Mouse (Mus musculus) liver, embryonic 13.5 days (tissue): ENCODE measurements around the gene Palb2. TPM values are rescaled to one million over a fixed set of nuclear protein-coding genes. Genes with fewer than 3 reads are reported as not detected.
A peak's percentile ranks its signal among the peaks of the same experiment; 100 is the strongest.

ENCODE experiments used
- ATAC-seq: fragments of 200-750 bp; cut with Nextera tagmentation; 2 replicates; pipeline ENCODE4 v1.8.0; 2017; ENCODE audit warnings: low read depth, mild to moderate bottlenecking, moderate number of reproducible peaks, moderate library complexity
- DNase-seq: peaks from one replicate; pipeline ENCODE4 v3.0.0; 2022
- H3K27ac ChIP-seq: fragments of 300-500 bp; sonication (generic); 2 replicates; pipeline ENCODE4 v1.5.1; 2015; ENCODE audit warnings: moderate library complexity, mild to moderate bottlenecking, inconsistent platforms
- H3K27me3 ChIP-seq: fragments of 300-500 bp; sonication (generic); 2 replicates; pipeline ENCODE4 v1.6.1; 2015; ENCODE audit warnings: mild to moderate bottlenecking, inconsistent platforms
- H3K36me3 ChIP-seq: fragments of 300-500 bp; sonication (generic); 2 replicates; pipeline ENCODE4 v1.6.1; 2015; ENCODE audit warnings: mild to moderate bottlenecking, inconsistent platforms
- H3K4me1 ChIP-seq: fragments of 300-500 bp; sonication (generic); replicated peaks from 2 replicates; pipeline ENCODE4 v1.6.1; 2015; ENCODE audit warnings: inconsistent platforms
- H3K4me2 ChIP-seq: fragments of 300-500 bp; sonication (generic); 2 replicates; pipeline ENCODE4 v1.6.1; 2015; ENCODE audit warnings: inconsistent platforms, mild to moderate bottlenecking, moderate library complexity
- H3K4me3 ChIP-seq: fragments of 300-500 bp; sonication (generic); replicated peaks from 2 replicates; pipeline ENCODE4 v1.5.1; 2015; ENCODE audit warnings: mild to moderate bottlenecking, inconsistent platforms
- H3K9ac ChIP-seq: fragments of 300-500 bp; sonication (generic); 2 replicates; pipeline ENCODE4 v1.6.1; 2015; ENCODE audit warnings: mild to moderate bottlenecking, inconsistent platforms
- H3K9me3 ChIP-seq: fragments of 300-500 bp; sonication (generic); replicated peaks from 2 replicates; pipeline ENCODE4 v1.6.1; 2016; ENCODE audit warnings: inconsistent platforms
- WGBS: fragments of 180-500 bp; shearing (Covaris S2); methylation state at CpG from one replicate; pipeline ENCODE4 v1.1.7; 2015; ENCODE audit not compliant: insufficient replicate concordance; 5-methylcytosine and 5-hydroxymethylcytosine counted together
- polyA plus RNA-seq: library from polyadenylated mRNA; unstranded; fragments of >200 nt; fragmentation: Nextera tagmentation; extraction: Ambion mirVana; gene quantifications from 2 replicates; pipeline ENCODE4 v1.2.1, GENCODE M21; 2015

Gene Palb2
- polyA plus RNA-seq, 1 experiment from 2014 or later: 13.5 TPM

DNA sequence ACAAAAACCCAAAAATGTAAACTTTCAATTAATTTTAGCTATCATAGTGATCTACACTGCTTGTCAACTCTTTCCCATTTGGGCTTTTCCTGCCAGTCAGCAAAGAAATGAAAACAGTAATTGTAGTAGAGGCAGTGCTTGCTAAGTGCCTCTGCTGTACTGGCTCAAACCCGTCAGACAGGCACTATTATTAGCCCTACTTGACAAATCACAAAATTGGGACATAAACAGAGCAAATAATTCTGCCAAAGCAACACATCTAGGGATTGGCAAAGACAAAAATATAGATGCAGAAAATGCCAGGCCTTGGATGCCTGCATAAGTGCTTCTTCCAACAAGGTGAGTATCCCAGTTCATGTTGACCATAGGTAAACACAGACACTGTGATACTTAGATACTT is 67.1 kb downstream of the Palb2 start:
- Histone ChIP-seq H3K9me3 (no peaks in the 10 kb centered on the region), H3K9ac (peak overlapping the region; percentile 94), H3K27ac (peak overlapping the region; percentile 80), H3K4me1 (peaks cover 41% of the 10 kb centered on the region), H3K4me3 (peak overlapping the region; percentile 99; the same call in 1 of the 2 replicates), H3K4me2 (peak overlapping the region; percentile 96), H3K36me3 (peaks cover 24% of the 10 kb centered on the region), H3K27me3 (no peaks in the 10 kb centered on the region)
- ATAC-seq: no peak
- no peak for DNase-seq
- 59% methylated on average over 1 of the region's 1 CpGs for WGBS

Other genes with a start within 250 kb of the Palb2 start
- gene Cog7, start 151.3 kb downstream of the Palb2 start, polyA plus RNA-seq: 11.1 and 11.4 TPM in 2 replicates
- 39.7 and 41.9 TPM in 2 replicates for gene Gga2, start 111.8 kb downstream of the Palb2 start, polyA plus RNA-seq
- 18.7 and 22.1 TPM in 2 replicates for gene Ubfd1, start 65.8 kb downstream of the Palb2 start, polyA plus RNA-seq
- 8.3 TPM in 2 replicates for gene Ears2, start 65.7 kb downstream of the Palb2 start, polyA plus RNA-seq
- gene Ndufab1, start 31.1 kb downstream of the Palb2 start, polyA plus RNA-seq: 562 and 589 TPM in 2 replicates
- gene Dctn5, start 56 bp upstream of the Palb2 start, polyA plus RNA-seq: 54.7 and 55.9 TPM in 2 replicates
- 123 and 138 TPM in 2 replicates for gene Plk1, start 26.5 kb upstream of the Palb2 start, polyA plus RNA-seq
- gene Ern2, start 53.2 kb upstream of the Palb2 start, polyA plus RNA-seq: not detected in 2 replicates
- 0.58 and 0.59 TPM in 2 replicates for gene Chp2, start 86.5 kb upstream of the Palb2 start, polyA plus RNA-seq
- 1.8 and 2.3 TPM in 2 replicates for gene Prkcb, start 155.8 kb upstream of the Palb2 start, polyA plus RNA-seq